Mouse (Mus musculus) hindbrain, postnatal 0 days (tissue): ENCODE data around the gene Tmem94. TPM values are rescaled to one million over a fixed set of nuclear protein-coding genes. Genes with fewer than 3 reads are reported as not detected.

Source experiments
- ATAC-seq: fragments of 200-750 bp; cut with Nextera tagmentation; 2 replicates; pipeline ENCODE4 v1.8.0; 2017; ENCODE audit warnings: mild to moderate bottlenecking, moderate TSS enrichment, moderate library complexity
- DNase-seq: peaks from one replicate; pipeline ENCODE4 v3.0.0-alpha.2; 2015; ENCODE audit warnings: low spot score
- H3K27ac ChIP-seq: fragments of 300-500 bp; sonication (generic); 2 replicates; pipeline ENCODE4 v1.5.1; 2014; ENCODE audit warnings: mild to moderate bottlenecking
- H3K27me3 ChIP-seq: fragments of 300-500 bp; sonication (generic); 2 replicates; pipeline ENCODE4 v1.6.1; 2014; ENCODE audit warnings: low read length, mixed read lengths; ENCODE audit not compliant: insufficient read depth
- H3K36me3 ChIP-seq: fragments of 300-500 bp; sonication (generic); 2 replicates; pipeline ENCODE4 v1.6.1; 2014; ENCODE audit warnings: low read length, mixed read lengths; ENCODE audit not compliant: insufficient read depth
- H3K4me1 ChIP-seq: fragments of 300-500 bp; sonication (generic); 2 replicates; pipeline ENCODE4 v1.6.1; 2014; ENCODE audit warnings: antibody characterized with exemption, low read length, mixed read lengths; ENCODE audit not compliant: insufficient read depth
- H3K4me2 ChIP-seq: fragments of 300-500 bp; sonication (generic); 2 replicates; pipeline ENCODE4 v1.6.1; 2014; ENCODE audit warnings: low read depth, mild to moderate bottlenecking, low read length, moderate library complexity, mixed read lengths
- H3K4me3 ChIP-seq: fragments of 300-500 bp; sonication (generic); 2 replicates; pipeline ENCODE4 v1.5.1; 2014; ENCODE audit warnings: low read length
- H3K9ac ChIP-seq: fragments of 300-500 bp; sonication (generic); replicated peaks from 2 replicates; pipeline ENCODE4 v1.6.1; 2014; ENCODE audit warnings: mild to moderate bottlenecking, low read length, moderate library complexity, mixed read lengths
- H3K9me3 ChIP-seq: fragments of 300-500 bp; sonication (generic); 2 replicates; pipeline ENCODE4 v1.6.1; 2016; ENCODE audit warnings: low read length, mixed read lengths
- CTCF ChIP-seq: IDR thresholded peaks from 2 replicates; pipeline ENCODE4 v1.5.1; 2016; ENCODE audit warnings: antibody characterized with exemption, control low read depth, low read depth
- WGBS: fragments of 180-500 bp; shearing (Covaris S2); extraction: QIAGEN DNeasy Blood & Tissue Kit; methylation state at CpG from one replicate; pipeline ENCODE4 v1.1.7; 2014; 5-methylcytosine and 5-hydroxymethylcytosine counted together
- polyA plus RNA-seq: library from polyadenylated mRNA; unstranded; fragments of >200 nt; fragmentation: Nextera tagmentation; extraction: Ambion mirVana; gene quantifications from 2 replicates; pipeline ENCODE4 v1.2.1, GENCODE M21; 2015
- total RNA-seq: library from RNA; depleted of rRNA; stranded (reverse); fragments of >200 nt; gene quantifications from 2 replicates; pipeline ENCODE4 v1.2.3, GENCODE M21; 2014

Tmem94 gene
- total and polyA plus RNA-seq, 2 experiments from 2014 or later: 16.1 to 42.6 TPM

DNA sequence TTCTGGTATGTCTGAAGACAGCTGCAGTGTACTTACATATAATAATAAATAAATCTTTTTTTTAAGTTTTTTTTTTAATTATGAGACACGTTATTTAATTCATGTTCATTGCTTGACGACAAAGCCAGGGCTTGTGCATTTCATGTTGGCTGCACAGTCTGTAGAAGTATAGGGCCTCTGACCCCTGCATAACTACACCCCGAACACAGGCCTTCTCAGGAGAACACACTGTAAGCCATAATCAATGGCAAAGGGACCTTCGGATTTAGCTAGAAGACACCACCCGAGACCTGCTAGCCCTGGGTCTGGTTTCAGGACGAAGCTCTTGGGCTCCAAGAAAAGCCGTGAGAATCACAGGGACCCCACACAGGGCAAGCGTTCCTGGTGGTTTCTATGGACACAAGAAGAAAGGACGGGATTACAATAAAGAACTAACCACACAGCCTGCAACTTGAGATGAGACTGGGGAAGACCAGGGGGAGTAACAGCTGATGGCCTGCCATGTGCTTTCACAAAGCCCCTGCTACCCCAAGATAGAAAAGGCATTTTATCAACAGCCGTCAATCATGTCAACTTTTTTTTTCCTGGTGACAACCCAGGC, 27.5 kb upstream of the Tmem94 start:
- DNase-seq (no peak), ATAC-seq (no peak; the same call in 1 of the 2 replicates)
- H3K27me3 ChIP-seq: no peaks in the 10 kb centered on the region
- no peak overlapping the region for H3K4me2 ChIP-seq
- H3K4me1 ChIP-seq: no peaks in the 10 kb centered on the region
- H3K27ac ChIP-seq: no peak overlapping the region
- no peak overlapping the region for H3K9ac ChIP-seq
- H3K36me3 ChIP-seq: no peaks in the 10 kb centered on the region
- no peak overlapping the region for H3K4me3 ChIP-seq
- no peaks in the 10 kb centered on the region for H3K9me3 ChIP-seq
- 25% methylated on average over 10 of the region's 10 CpGs for WGBS
- TF ChIP-seq CTCF: no peak

DNA sequence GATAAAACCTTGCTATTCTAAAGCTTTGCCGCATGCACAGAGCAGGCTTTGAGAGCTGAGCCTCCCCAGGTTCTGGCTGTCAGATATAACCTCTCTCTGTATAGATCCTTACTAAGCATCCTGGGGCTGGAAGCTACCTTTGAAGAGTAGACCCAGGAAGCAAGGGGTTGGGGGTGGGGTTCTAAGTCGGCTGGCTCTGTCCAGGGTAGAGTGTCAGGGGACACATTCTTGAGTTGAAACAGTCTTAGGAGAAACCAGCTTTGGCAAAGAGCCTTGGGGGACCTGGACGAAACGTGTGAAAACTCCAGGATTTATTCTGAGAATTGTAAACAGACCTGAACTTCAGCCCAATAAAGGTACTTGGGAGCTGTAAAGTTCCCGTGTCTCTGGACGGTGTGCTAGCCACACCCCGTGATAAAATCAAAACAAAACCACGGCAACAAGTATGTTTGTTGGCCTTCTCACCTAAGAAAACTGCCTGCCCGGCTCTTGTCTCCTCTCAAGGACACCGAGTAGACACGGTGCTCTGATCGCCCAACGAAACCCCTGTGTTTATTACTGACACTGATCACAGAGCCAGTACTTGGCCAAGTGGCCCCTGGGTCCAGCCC, 26.9 kb upstream of the Tmem94 start:
- Histone ChIP-seq H3K9me3 (no peaks in the 10 kb centered on the region), H3K27ac (no peak overlapping the region), H3K4me1 (no peaks in the 10 kb centered on the region), H3K27me3 (no peaks in the 10 kb centered on the region), H3K4me2 (no peak overlapping the region), H3K9ac (no peak overlapping the region), H3K36me3 (no peaks in the 10 kb centered on the region), H3K4me3 (no peak overlapping the region)
- WGBS: 41% methylated on average over 13 of the region's 13 CpGs
- TF ChIP-seq CTCF: no peak
- DNase-seq: no peak
- no peak for ATAC-seq

DNA sequence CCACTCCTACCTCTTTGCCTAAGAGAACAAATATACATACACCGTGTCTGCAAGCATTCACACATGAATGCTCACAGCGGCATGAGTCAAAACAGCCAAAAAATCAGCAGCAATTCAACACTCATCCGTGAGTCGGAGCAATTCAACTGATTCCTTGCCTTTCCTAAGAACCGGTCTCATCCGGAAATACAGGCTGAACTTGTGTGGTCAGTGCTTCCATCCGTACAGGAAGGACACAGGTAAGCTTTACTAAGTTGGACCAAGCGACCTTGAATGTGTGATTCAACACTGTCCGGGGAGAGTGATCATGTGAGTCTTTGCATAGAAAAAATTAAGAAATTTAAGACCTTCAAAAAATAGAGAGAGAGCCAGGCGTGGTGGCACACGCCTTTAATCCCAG, 24.2 kb upstream of the Tmem94 start:
- Histone ChIP-seq H3K4me2 (no peak overlapping the region), H3K27ac (no peak overlapping the region), H3K4me3 (no peak overlapping the region), H3K4me1 (no peaks in the 10 kb centered on the region), H3K9me3 (no peaks in the 10 kb centered on the region), H3K9ac (no peak overlapping the region), H3K27me3 (no peaks in the 10 kb centered on the region; the same call in 1 of the 2 replicates), H3K36me3 (no peaks in the 10 kb centered on the region)
- WGBS: 90% methylated on average over 11 of the region's 11 CpGs
- no peak for TF ChIP-seq CTCF
- no peak for DNase-seq
- no peak for ATAC-seq

DNA sequence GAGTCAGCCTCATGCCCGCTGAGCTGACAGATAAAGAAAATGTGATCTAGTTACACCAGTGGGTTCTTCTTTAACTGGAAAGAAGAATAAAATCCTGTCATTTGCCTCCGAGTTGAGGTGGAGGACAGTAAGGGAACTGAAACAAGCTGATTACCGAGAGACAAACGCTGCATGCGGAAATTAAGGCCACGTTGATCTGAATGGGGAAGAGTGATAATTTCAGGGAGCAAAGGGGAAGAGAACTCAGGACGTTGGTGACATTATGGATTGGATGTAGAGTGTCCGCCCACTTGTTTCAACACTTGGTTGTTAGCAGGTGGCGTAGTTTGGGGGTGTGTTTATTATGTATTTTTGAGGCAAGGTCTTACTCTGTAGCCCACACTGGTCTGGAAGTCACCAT, 22.3 kb upstream of the Tmem94 start:
- ATAC-seq (no peak), DNase-seq (no peak)
- no peak for TF ChIP-seq CTCF
- Histone ChIP-seq H3K4me3 (no peak overlapping the region), H3K27me3 (no peaks in the 10 kb centered on the region; the same call in 1 of the 2 replicates), H3K27ac (no peak overlapping the region), H3K4me2 (no peak overlapping the region), H3K36me3 (no peaks in the 10 kb centered on the region), H3K9ac (no peak overlapping the region), H3K9me3 (no peaks in the 10 kb centered on the region), H3K4me1 (no peaks in the 10 kb centered on the region)
- WGBS: 88% methylated on average over 9 of the region's 9 CpGs

DNA sequence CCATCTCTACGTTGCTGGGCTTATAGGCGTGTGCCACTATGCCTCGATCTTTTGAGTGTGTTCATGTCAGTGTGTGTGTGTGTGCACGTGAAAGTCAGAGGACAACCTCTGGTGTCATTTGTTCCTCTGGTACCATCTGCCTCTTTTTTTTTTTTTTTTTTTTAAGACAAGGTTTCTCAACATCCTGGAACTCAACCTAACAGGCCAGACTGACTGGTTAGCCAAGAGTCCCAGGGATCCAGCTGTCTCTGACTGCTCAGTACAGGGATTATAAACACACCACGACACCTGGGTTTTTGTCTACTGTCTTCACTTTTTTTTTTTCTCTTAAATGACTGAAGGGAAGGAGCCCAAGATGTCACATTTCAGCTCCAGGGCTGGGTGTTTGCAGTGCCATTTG, 20.8 kb upstream of the Tmem94 start:
- H3K4me2 ChIP-seq: no peak overlapping the region
- H3K4me3 ChIP-seq: no peak overlapping the region
- no peak overlapping the region for H3K9ac ChIP-seq
- TF ChIP-seq CTCF: no peak
- ATAC-seq (no peak), DNase-seq (no peak)
- H3K4me1 ChIP-seq: no peaks in the 10 kb centered on the region
- H3K9me3 ChIP-seq: no peaks in the 10 kb centered on the region
- no peak overlapping the region for H3K27ac ChIP-seq
- WGBS: 87% methylated on average over 5 of the region's 5 CpGs
- no peaks in the 10 kb centered on the region; the same call in 1 of the 2 replicates for H3K27me3 ChIP-seq
- H3K36me3 ChIP-seq: no peaks in the 10 kb centered on the region

DNA sequence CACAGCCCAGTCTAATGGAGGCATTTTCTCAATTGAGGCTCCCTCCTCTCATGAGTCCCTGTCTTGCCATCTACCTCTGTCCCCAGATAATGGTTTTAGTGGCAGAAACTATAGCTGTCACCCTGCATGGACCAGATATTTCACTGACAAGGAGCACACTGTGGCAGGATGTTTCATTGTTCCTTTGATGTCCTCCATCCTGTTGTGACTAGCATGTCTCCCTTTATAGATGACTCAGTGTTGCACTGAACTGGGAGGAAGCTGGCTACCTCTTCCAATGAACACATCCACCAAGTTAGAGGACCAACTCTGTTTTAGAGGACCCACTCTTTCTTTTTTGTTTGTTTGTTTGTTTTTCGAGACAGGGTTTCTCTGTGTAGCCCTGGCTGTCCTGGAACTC, 19.1 kb upstream of the Tmem94 start:
- no peak for DNase-seq
- H3K4me3 ChIP-seq: no peak overlapping the region
- WGBS: 63% methylated on average over 1 of the region's 1 CpGs
- no peak for TF ChIP-seq CTCF
- no peaks in the 10 kb centered on the region for H3K4me1 ChIP-seq
- no peaks in the 10 kb centered on the region for H3K9me3 ChIP-seq
- H3K4me2 ChIP-seq: no peak overlapping the region
- H3K27ac ChIP-seq: no peak overlapping the region
- no peaks in the 10 kb centered on the region for H3K36me3 ChIP-seq
- no peaks in the 10 kb centered on the region; the same call in 1 of the 2 replicates for H3K27me3 ChIP-seq
- H3K9ac ChIP-seq: no peak overlapping the region
- no peak for ATAC-seq

DNA sequence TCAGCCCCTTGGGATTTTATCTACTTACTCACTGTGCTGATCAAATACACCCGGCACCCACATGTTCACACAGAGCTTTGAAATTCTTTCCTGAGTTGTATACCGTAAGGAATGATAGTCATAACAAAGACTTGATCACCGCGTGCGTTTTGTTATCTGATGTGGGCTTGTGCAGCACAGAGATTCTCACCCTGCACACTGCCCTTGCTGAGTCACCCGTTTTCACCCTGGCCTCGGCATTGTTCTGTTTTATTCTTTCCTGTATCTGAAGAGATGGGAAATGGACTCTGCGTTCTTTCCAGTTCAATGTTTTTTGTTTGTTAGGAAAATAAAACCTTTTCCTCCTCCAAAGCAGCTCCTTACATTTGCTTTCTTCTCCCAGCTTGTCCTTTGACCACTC, 18.5 kb upstream of the Tmem94 start:
- Histone ChIP-seq H3K36me3 (no peaks in the 10 kb centered on the region), H3K27me3 (no peaks in the 10 kb centered on the region; the same call in 1 of the 2 replicates), H3K9me3 (no peaks in the 10 kb centered on the region), H3K4me2 (peak overlapping the region; percentile 46; the same call in 1 of the 2 replicates), H3K27ac (no peak overlapping the region), H3K4me3 (no peak overlapping the region; the same call in 1 of the 2 replicates), H3K4me1 (no peaks in the 10 kb centered on the region), H3K9ac (no peak overlapping the region)
- ATAC-seq: no peak
- no peak for DNase-seq
- no peak for TF ChIP-seq CTCF
- 49% methylated on average over 8 of the region's 8 CpGs for WGBS
